Mouse (Mus musculus) intestine, postnatal 0 days (tissue): ENCODE data around the gene Taar3. TPM values are rescaled to one million over a fixed set of nuclear protein-coding genes. Genes with fewer than 3 reads are reported as not detected.

Source experiments
- ATAC-seq: fragments of 200-750 bp; cut with Nextera tagmentation; 2 replicates; pipeline ENCODE4 v1.8.0; 2017; ENCODE audit warnings: mild to moderate bottlenecking, moderate TSS enrichment, moderate library complexity
- H3K27ac ChIP-seq: fragments of 300-500 bp; sonication (generic); 2 replicates; pipeline ENCODE4 v1.5.1; 2014; ENCODE audit warnings: mild to moderate bottlenecking, low read depth, low read length, moderate library complexity
- H3K27me3 ChIP-seq: fragments of 300-500 bp; sonication (generic); replicated peaks from 2 replicates; pipeline ENCODE4 v1.6.1; 2014; ENCODE audit warnings: low read length, mixed read lengths; ENCODE audit not compliant: control insufficient read depth, insufficient read depth
- H3K36me3 ChIP-seq: fragments of 300-500 bp; sonication (generic); 2 replicates; pipeline ENCODE4 v1.6.1; 2014; ENCODE audit warnings: mild to moderate bottlenecking, moderate library complexity; ENCODE audit not compliant: control insufficient read depth, insufficient read depth
- H3K4me1 ChIP-seq: fragments of 300-500 bp; sonication (generic); replicated peaks from 2 replicates; pipeline ENCODE4 v1.6.1; 2014; ENCODE audit warnings: antibody characterized with exemption, low read length, mixed read lengths; ENCODE audit not compliant: control insufficient read depth, insufficient read depth
- H3K4me2 ChIP-seq: fragments of 300-500 bp; sonication (generic); replicated peaks from 2 replicates; pipeline ENCODE4 v1.6.1; 2014; ENCODE audit warnings: low read depth, mild to moderate bottlenecking, moderate library complexity
- H3K4me3 ChIP-seq: fragments of 300-500 bp; sonication (generic); 2 replicates; pipeline ENCODE4 v1.5.1; 2014; ENCODE audit warnings: low read depth, low read length
- H3K9ac ChIP-seq: fragments of 300-500 bp; sonication (generic); 2 replicates; pipeline ENCODE4 v1.6.1; 2014; ENCODE audit warnings: mild to moderate bottlenecking, low read depth, low read length
- H3K9me3 ChIP-seq: fragments of 300-500 bp; sonication (generic); 2 replicates; pipeline ENCODE4 v1.6.1; 2016; ENCODE audit warnings: mixed run types; ENCODE audit not compliant: control insufficient read depth
- CTCF ChIP-seq: sonication (generic); IDR thresholded peaks from 2 replicates; pipeline ENCODE4 v1.5.1; 2016; ENCODE audit warnings: low read depth, mild to moderate bottlenecking, control low read depth, antibody characterized with exemption, moderate library complexity
- WGBS: fragments of 180-500 bp; shearing (Covaris S2); extraction: QIAGEN DNeasy Blood & Tissue Kit; methylation state at CpG from one replicate; pipeline ENCODE4 v1.1.7; 2014; 5-methylcytosine and 5-hydroxymethylcytosine counted together
- polyA plus RNA-seq: library from polyadenylated mRNA; unstranded; fragments of >200 nt; fragmentation: Nextera tagmentation; extraction: Ambion mirVana; gene quantifications from 2 replicates; pipeline ENCODE4 v1.2.1, GENCODE M21; 2015

The Taar3 gene
- not detected in 2 replicates for polyA plus RNA-seq

DNA sequence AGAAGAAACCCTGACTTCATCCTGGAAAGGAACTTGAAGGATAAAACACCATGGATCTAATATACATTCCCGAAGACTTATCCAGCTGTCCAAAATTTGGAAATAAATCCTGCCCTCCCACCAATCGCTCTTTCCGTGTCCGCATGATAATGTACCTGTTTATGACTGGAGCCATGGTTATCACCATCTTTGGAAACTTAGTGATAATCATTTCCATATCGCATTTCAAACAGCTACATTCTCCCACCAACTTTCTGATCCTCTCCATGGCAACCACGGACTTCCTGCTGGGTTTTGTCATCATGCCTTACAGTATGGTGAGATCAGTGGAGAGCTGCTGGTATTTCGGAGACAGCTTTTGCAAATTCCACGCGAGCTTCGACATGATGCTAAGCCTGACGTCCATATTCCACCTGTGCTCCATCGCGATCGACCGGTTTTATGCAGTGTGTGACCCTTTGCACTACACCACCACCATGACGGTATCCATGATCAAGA, at the start of gene Taar3:
TSS of gene Taar3 (plus strand) at position 51 of the 498 bp plus-strand sequence.
- no peak within 1 kb of the TSS for H3K27ac ChIP-seq
- no peaks in the 10 kb centered on the region for H3K4me1 ChIP-seq
- no peaks in the 10 kb centered on the region for H3K27me3 ChIP-seq
- 90% methylated on average over 16 of the region's 16 CpGs for WGBS
- no peak within 1 kb of the TSS for H3K4me2 ChIP-seq
- H3K4me3 ChIP-seq: no peak within 1 kb of the TSS
- no peaks in the 10 kb centered on the region for H3K36me3 ChIP-seq
- ATAC-seq: no peak
- H3K9me3 ChIP-seq: no peaks in the 10 kb centered on the region
- TF ChIP-seq CTCF: no peak
- H3K9ac ChIP-seq: no peak within 1 kb of the TSS

DNA sequence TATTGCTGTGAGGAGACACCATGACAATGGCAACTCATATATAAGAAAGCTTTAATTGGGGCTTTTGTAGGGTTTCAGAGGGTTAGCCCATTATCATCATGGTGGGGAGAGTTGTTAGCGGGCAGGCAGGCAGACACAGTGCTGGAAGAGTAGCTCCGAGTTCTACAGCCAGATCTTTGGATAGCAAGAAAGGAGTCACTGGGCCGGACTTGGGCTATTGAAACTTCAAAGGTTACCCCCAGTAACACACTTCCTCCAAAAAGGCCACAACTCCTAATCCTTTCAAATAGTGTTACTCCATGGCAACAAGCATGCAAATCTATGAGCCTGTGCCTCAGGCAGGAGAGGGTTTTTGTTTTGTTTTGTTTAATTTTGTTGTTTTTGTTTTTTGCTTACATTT, 48.2 kb upstream of the Taar3 start:
- Histone ChIP-seq H3K36me3 (no peaks in the 10 kb centered on the region), H3K4me1 (no peaks in the 10 kb centered on the region), H3K4me2 (no peak overlapping the region), H3K9me3 (no peaks in the 10 kb centered on the region), H3K9ac (no peak overlapping the region), H3K4me3 (no peak overlapping the region), H3K27me3 (no peaks in the 10 kb centered on the region), H3K27ac (no peak overlapping the region)
- ATAC-seq: no peak
- WGBS: 93% methylated on average over 3 of the region's 3 CpGs
- no peak for TF ChIP-seq CTCF

DNA sequence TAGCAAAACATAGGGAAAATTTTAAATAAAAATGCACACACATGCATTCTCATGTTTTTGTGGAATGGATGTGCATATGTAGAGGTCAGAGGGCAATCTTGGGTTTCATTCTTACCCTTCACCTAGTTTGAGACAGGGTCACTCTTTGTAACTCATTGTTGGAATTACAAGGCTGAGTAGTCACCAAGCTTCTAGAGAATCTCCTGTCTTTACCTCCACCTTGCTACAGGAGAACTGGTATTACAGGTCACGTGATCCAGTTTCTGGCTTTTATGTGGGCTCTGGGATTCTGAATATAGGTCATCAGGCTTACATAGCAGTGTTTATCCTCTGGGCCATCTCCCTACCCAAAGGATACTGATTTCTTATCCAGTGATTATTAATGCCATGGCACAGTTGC, 43.7 kb upstream of the Taar3 start:
- H3K9me3 ChIP-seq: no peaks in the 10 kb centered on the region

DNA sequence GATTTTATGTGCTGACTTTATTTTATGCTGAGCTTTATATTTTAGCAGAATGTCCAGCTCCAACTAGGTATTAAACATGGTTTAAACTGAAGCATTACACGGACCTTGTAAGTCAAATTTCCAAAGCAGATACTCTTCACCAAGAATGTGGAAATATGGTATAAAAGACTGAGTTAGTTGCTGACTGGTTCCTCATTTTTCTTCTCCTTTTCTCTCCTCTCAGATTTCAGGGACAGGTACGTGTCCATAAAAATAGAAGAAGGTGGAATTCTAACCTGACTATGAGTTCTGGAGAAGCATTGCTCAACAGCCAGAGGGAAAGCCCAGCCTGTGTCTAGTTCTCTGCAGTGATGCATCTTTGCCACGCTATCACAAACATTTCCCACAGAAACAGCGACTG, 29.3 kb upstream of the Taar3 start, which contains the start of gene Taar1:
TSS of gene Taar1 (plus strand) at position 301 of the 400 bp plus-strand sequence.
- H3K4me1 ChIP-seq: no peaks in the 10 kb centered on the region
- no peaks in the 10 kb centered on the region for H3K27me3 ChIP-seq
- no peak within 1 kb of the TSS for H3K4me2 ChIP-seq
- TF ChIP-seq CTCF: no peak
- 88% methylated on average over 4 of the region's 4 CpGs for WGBS
- H3K9ac ChIP-seq: no peak within 1 kb of the TSS
- no peaks in the 10 kb centered on the region for H3K9me3 ChIP-seq
- H3K36me3 ChIP-seq: no peaks in the 10 kb centered on the region
- no peak within 1 kb of the TSS for H3K4me3 ChIP-seq
- H3K27ac ChIP-seq: no peak within 1 kb of the TSS
- no peak for ATAC-seq

More for the DNA sequence above, 43.7 kb upstream of the Taar3 start:
- H3K27ac ChIP-seq: no peak overlapping the region
- ATAC-seq: no peak
- WGBS: 81% methylated on average over 1 of the region's 1 CpGs
- no peak for TF ChIP-seq CTCF
- no peak overlapping the region for H3K4me3 ChIP-seq
- H3K36me3 ChIP-seq: no peaks in the 10 kb centered on the region
- H3K9ac ChIP-seq: no peak overlapping the region
- H3K4me2 ChIP-seq: no peak overlapping the region
- no peaks in the 10 kb centered on the region for H3K4me1 ChIP-seq
- no peaks in the 10 kb centered on the region for H3K27me3 ChIP-seq

DNA sequence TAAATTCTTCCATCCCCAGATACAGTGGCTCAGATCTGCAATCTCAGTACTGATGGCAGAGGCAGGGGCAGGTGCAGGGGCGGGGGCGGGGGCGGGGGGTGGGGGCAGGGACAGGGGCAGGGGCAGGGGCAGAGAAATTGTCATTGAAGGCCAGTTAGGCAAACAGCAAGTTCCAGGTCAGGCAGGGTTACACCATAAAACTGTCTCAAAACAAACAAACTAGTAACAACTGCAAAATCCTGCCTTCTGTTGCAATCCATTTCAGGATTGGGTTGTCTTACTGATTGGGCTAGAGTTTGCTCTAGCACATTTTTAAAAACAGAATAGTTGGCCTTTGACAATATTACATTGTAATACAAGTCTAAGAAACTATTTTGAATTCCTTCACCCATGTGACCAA, 26.9 kb upstream of the Taar3 start:
- Histone ChIP-seq H3K4me1 (no peaks in the 10 kb centered on the region), H3K27ac (no peak overlapping the region), H3K4me3 (no peak overlapping the region), H3K27me3 (no peaks in the 10 kb centered on the region), H3K36me3 (no peaks in the 10 kb centered on the region), H3K4me2 (no peak overlapping the region), H3K9ac (no peak overlapping the region), H3K9me3 (no peaks in the 10 kb centered on the region)
- no peak for TF ChIP-seq CTCF
- 35% methylated on average over 3 of the region's 3 CpGs for WGBS
- no peak for ATAC-seq

DNA sequence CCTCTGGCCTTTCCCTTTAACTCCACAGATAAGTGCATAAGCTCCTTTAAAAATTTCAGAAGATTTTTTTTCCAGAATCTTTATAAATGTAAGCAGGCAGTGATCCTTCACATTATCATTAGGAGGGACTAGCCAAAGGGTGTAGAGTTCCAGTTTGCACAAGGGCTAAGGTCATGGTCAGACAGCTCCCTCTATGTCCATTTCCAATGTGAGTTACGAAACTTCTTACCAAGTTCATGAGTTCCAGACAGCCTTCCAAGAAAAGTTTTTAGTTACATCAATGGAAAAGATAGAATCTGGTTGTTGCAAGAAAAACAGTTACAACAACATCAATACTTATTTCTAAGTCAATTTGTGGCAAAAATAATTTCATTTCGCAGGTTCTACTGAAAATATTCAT, 25.4 kb upstream of the Taar3 start:
- no peak for TF ChIP-seq CTCF
- WGBS: 84% methylated on average over 2 of the region's 2 CpGs
- Histone ChIP-seq H3K4me1 (no peaks in the 10 kb centered on the region), H3K27me3 (no peaks in the 10 kb centered on the region), H3K36me3 (no peaks in the 10 kb centered on the region), H3K27ac (no peak overlapping the region), H3K4me2 (no peak overlapping the region), H3K4me3 (no peak overlapping the region), H3K9me3 (no peaks in the 10 kb centered on the region), H3K9ac (no peak overlapping the region)
- ATAC-seq: no peak

DNA sequence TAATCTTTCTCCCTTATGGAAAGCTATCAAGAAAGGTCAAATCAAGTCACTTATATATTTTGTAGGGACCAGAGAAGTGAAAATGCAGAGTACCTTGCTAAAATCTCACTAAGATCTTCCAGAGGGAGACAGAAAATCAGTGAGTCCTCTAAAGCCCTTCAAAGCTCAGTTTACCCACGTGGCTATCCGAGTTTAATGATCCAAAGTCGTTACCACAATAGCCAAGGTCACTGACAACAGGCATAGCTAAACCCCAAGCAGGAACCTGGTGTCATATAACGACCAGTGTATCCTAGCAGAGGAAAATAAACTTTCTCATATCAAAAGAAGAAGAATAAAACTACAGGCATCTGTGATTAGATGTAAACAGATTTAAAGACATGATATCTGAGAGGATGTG, 11.7 kb upstream of the Taar3 start:
- Histone ChIP-seq H3K9ac (no peak overlapping the region), H3K4me3 (no peak overlapping the region), H3K27ac (no peak overlapping the region), H3K9me3 (no peaks in the 10 kb centered on the region), H3K27me3 (no peaks in the 10 kb centered on the region), H3K36me3 (no peaks in the 10 kb centered on the region), H3K4me2 (no peak overlapping the region), H3K4me1 (no peaks in the 10 kb centered on the region)
- WGBS: 36% methylated on average over 4 of the region's 4 CpGs
- no peak for ATAC-seq
- no peak for TF ChIP-seq CTCF
